Mouse (Mus musculus): Measurements from ENCODE around the gene Zmym5. TPM values are rescaled to one million over a fixed set of nuclear protein-coding genes. Genes with fewer than 3 reads are reported as not detected.

The Zmym5 gene
- polyA plus RNA-seq (2012; rRNA removed; ENCODE audit: low replicate concordance): 0.63 and 1.1 TPM in 2 replicates

DNA sequence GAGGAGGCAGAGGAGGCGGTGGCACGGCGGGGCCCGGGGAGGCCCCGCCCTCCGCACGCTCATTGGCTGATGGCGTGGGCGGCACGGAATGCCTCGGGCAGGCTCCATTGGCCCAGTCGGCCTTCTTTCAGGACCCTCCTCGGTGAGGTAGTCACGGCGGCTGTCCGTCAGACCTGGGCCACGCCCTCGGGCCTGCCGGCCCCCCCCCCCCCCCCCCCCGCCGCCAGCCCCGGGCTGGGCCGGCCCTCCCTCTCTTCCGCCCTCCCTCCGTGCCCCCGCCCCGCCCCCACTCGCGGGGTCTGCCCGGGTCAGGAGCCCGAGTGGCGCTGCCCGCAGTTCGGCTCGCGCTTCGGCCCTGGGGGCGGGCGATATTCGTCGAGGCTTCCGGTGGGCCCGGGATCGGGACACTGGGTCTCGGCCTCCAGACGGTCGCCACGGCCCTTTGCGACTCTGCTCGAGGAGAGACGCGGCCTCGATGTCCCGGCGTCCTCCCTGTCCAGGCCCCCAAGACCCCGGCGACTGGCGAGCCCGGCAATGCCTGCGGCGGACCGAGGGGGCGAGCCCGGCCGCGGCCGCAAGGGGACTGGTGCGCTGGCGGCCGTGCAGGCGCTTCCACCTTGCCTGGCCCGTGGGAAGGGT, at the start of gene Zmym5:
TSS of gene Zmym5 (minus strand) at position 16 of the 639 bp plus-strand sequence.

DNA sequence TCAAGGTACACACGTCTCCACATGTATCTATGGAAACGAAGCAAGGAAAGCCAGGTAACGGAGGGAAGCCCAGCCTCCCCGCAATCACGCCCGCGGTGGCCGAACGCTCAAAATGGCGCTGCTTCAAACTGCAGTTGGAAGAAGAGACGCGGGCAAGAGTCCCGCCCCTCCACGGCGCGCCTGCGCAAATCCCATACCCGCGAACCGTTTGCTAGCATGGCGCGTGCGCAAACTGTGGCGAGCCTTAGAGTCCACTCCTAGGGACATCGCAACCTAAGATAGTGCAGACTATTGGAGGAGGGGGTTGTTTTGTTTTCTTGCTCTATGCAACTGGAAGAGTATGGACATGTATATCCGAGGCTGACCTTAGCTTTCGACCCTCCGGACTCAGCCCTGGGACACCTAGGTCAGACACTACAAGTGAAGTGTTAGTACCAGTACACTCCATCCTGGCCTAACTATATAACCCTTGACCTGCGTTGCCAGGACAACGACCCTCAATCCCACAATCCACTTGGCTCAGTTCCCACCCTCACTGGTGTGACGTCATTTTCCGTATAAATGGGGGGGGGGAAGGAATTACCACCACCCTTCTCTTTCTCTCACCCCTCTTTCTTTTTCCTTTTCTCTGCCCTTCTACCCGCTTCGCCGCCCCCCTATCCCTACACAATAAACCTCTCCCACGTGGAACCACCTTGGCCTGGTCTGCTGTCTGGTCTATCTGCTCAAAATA, 33.1 kb downstream of the Zmym5 start, which contains the start of gene Pspc1:
TSS of gene Pspc1 (minus strand) at position 117 of the 733 bp plus-strand sequence.

Other genes starting within 250 kb of the Zmym5 start
- 1.2 and 1.7 TPM in 2 replicates for gene Cenpj, start 236.3 kb downstream of the Zmym5 start, polyA plus RNA-seq (2012; rRNA removed; ENCODE audit: low replicate concordance)
- gene Parp4, start 236.1 kb downstream of the Zmym5 start, polyA plus RNA-seq (2012; rRNA removed; ENCODE audit: low replicate concordance): 3.1 and 3.8 TPM in 2 replicates
- 0.13 and 0.70 TPM in 2 replicates for gene Mphosph8, start 143.5 kb downstream of the Zmym5 start, polyA plus RNA-seq (2012; rRNA removed; ENCODE audit: low replicate concordance)
- gene Pspc1, start 33.4 kb downstream of the Zmym5 start, polyA plus RNA-seq (2012; rRNA removed; ENCODE audit: low replicate concordance): 2.1 and 2.2 TPM in 2 replicates
- 1.0 and 1.9 TPM in 2 replicates for gene Zmym2, start 74.9 kb upstream of the Zmym5 start, polyA plus RNA-seq (2012; rRNA removed; ENCODE audit: low replicate concordance)
- gene Gja3, start 246.4 kb upstream of the Zmym5 start, polyA plus RNA-seq (2012; rRNA removed; ENCODE audit: low replicate concordance): 0.06 TPM in 1 of 2 replicates, not detected in the other